Mouse (Mus musculus) spleen, postnatal 10 days (tissue): ENCODE data around the gene Psmd11.

Source experiments
- DNase-seq, 2 experiments: peaks; one replicate each; pipeline ENCODE4 v3.0.0; 2021 to 2022; ENCODE audit warnings: low spot score in 2 of 2

The Psmd11 gene

DNA sequence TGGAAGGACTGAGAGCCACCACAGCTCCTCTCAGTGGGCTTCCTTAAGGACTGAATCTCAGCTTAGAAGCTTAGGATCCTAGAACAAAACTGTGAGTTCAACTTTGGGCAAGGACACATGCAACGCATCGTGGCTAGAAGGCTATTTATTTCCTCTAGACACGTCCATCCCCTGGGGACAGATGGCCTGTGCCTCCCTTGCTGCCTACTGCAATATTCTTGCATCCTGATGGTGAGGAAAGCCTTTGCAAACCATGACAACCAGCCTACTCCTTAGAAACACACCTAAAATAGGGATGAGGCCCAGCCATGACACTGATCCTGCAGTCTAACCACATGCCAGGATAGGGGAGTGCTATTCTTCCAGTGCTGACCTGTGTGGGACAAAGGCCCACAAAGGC, 77.2 kb downstream of the Psmd11 start:
- DNase-seq, result no peak

DNA sequence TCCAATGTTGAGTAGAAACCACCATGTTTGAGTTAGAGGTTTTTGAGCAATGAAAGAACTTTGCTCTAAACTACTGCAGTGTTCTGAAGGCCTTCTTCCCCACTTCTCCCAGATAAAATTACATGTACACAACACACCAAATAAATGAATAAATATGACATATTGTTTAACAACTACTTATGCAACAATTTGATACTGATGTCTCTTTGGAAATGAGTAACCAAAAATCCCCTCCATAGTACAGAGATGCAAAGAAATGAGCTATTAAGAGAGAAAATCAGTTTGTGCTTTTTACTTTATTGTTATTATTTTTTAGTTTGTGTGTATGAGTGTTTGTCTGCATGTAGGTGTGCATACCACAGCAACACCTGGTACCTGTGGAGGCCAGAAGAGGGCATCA, 78.1 kb downstream of the Psmd11 start:
- no peak for DNase-seq

GRCm38 (mm10) chr11:80507791-80508190, 79.4 kb downstream of the Psmd11 start:
- DNase-seq, result no peak

- peak; percentile 52 to 54 for DNase-seq
These were observed 80.2 kb downstream of the Psmd11 start for GRCm38 (mm10) chr11:80508361-80509175.

DNA sequence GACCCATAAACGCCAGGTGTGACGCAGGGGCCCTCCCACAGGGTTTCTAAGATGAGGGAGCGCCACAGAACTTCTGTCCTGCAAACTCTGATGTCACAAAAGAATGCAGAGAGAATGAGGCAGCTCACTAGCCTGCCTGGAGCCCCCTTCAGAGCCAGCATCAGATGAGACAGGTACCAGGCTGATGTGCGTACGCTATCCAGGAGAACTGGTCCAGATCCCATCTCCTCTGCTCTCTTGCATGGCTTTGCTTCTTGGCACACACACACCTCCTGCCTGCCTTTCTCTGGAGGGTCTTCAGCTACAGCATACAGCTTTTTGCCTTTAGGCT, 80.7 kb downstream of the Psmd11 start:
- DNase-seq, result no peak

DNA sequence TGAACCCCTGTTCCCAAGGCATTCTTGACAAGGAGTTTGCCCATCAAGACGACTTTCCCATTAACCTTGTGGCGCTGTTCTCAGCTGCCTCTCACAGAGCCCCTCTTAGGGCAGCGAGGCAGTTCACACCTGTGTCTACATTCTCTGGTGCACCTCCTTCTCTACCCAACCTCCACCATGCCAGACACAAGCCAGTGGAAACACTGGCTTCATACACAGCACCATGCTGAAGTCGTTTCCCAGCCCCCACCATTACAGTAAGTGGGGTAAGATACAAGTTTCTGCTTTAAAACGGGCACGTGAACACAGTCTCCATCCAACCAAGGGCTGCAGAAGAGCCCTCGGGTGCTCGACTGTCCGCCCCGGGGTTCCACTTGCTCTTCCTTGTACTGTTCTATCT, 81.7 kb downstream of the Psmd11 start:
- DNase-seq, result no peak

DNA sequence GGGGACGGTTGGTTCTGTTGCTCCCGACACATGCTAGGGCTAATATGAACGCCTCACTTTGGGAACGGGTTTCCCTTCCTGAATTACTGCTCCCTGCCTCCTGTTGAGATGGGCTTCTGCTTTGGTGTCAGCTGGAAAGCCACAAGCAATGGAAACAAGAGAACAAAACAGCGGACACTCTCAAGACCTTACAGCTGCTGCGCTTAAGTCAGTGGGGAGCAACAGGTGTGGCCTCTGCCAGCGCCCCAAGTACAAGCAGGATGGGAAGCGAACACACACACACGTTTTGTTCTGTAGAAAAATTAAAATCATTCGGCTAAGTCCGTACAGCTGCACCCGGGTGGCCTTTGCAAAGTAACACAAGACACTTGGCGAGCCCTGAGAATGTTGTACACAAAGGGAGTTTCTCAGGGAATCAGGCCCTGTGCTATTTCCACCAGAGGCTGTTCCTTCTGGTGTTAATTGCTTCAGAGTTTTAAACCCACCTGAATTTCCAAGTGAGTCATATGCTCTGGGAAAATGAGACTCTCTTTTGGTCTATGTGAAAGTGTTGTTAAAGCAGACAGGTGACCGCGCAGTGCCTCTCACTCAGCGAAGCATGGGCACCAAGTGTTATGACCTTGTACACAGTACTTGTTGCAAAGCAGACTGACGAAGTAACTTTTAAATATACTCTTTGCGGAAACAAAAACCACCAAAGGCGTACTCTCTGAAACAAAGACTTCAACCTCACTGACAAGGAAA, 84.1 kb downstream of the Psmd11 start:
- DNase-seq, result no peak

DNA sequence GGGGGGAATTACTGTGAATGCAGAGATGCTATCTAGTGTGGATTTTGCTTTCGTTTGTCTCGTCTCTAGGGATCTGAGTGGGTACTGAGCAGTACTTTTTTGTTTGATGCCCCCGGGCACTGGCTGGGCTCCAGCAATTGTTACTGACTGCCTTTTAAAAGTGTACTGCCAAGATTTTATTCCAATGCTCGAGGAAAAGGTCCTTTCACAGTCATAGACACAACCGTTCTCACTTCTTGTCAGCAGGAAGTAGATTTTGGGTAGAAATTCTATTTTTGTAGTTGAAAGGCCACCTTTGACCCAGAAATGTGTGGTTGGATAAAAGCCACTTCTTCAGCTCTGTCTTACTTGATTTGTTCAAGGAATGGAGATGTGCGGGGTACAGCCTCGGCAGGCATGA, 85.4 kb downstream of the Psmd11 start:
- no peak for DNase-seq

DNA sequence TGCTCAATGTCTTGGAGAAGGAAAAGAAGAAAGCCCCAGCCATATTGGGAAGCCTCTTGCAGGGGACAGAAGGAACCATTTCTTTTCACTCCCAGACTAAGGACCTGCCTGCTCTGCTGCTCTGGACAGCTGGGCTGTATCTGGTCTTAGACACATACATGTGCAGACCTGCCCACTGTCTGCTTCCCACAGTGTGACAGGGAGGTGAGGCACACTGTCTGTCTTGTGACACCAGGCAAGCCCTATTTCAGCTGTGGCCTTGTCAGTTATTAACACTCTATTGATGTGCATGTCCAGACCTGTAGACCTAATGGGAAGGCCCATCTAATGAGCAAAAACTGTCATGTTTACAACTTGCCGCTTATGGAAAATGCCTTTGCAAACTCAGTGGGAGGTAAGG, 86.9 kb downstream of the Psmd11 start:
- DNase-seq, result no peak

DNA sequence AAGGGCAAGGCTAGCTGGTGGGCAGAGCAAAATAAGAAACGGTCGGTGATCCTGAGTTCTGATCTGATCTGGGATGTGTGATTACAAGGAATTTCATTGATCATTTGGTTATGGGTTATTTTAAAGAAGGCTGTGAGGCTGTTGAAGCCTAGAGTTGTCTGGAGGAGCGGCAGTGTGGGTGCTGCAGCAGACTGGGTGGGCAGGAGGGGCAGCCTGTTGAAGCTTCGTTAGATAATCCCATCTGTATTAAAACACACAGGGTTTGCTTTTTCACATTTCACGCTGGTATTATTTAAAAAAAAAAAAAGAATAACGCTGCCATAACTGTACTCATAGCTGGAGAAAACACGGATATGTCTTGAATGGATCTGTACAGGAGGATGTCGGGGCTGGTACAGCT, 87.5 kb downstream of the Psmd11 start:
- no peak for DNase-seq

- no peak for DNase-seq
These were observed 90.3 kb downstream of the Psmd11 start for GRCm38 (mm10) chr11:80518421-80519367.

- no peak for DNase-seq
These were observed 92.7 kb downstream of the Psmd11 start for GRCm38 (mm10) chr11:80521148-80521547.
